ENCODE assay signal across 7 mouse cellular contexts in the genomic region with DNA sequence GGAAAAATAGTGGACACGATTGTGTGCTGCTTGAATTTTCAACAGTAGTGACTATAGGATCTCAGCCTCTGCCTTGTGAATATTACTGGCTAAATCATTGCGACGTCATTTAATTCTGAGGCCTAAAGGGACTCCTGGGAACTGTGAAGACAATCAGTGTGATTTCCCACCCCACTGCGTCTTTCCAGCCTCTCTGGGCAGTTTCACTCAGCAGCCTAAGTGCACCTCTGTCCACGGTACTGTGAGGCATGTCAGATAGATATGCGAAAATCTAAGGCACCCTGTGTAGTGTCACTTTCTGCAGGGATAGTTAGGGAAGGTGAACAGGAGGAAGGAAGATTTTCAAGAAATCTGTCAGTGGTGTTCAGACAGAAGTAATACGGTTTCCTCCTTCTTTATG. TPM values are rescaled to one million over a fixed set of nuclear protein-coding genes. Genes with fewer than 3 reads are reported as not detected.
DNase-seq lines count a peak whose midpoint lies in the region; ATAC-seq and TF ChIP-seq lines count a peak whose summit lies in the region.

No protein-coding gene starts in this region.

- no peak overlapping the region for H3K27ac ChIP-seq in intestine, embryonic 14.5 days (ENCODE audit: low read depth)
- no peak overlapping the region for H3K27ac ChIP-seq in intestine, embryonic 16.5 days (ENCODE audit: low read length)
- no peak overlapping the region for H3K27ac ChIP-seq in embryonic facial prominence, embryonic 15.5 days (replicated peaks)
- peak overlapping the region; percentile 79 for H3K27ac ChIP-seq in hindbrain, embryonic 15.5 days (replicated peaks)

- no peak for DNase-seq in intestine, embryonic 14.5 days (ENCODE audit: low spot score)
- DNase-seq in thymus, postnatal 36 days = no peak
- no peak for DNase-seq in layer of hippocampus, adult 8-10 months (ENCODE audit: low spot score in 2 of 2)

- H3K4me3 ChIP-seq in intestine, embryonic 14.5 days (ENCODE audit: low read depth, low read length) = peak overlapping the region; percentile 55; the same call in 1 of the 2 replicates
- no peak overlapping the region; the same call in 1 of the 2 replicates for H3K4me3 ChIP-seq in intestine, embryonic 16.5 days (ENCODE audit: low read length)
- no peak overlapping the region for H3K4me3 ChIP-seq in embryonic facial prominence, embryonic 15.5 days (replicated peaks)
- H3K4me3 ChIP-seq in hindbrain, embryonic 15.5 days = peak overlapping the region; percentile 72
- peak overlapping the region; percentile 13 for H3K4me3 ChIP-seq in myocyte

- no peaks in the 10 kb centered on the region for H3K9me3 ChIP-seq in intestine, embryonic 14.5 days (ENCODE audit: control insufficient read depth, low read length)
- H3K9me3 ChIP-seq in intestine, embryonic 16.5 days (ENCODE audit: control insufficient read depth, low read length) = no peaks in the 10 kb centered on the region
- H3K9me3 ChIP-seq in embryonic facial prominence, embryonic 15.5 days (replicated peaks) = no peaks in the 10 kb centered on the region
- H3K9me3 ChIP-seq in hindbrain, embryonic 15.5 days = no peaks in the 10 kb centered on the region

- no peak for TF ChIP-seq POLR2A in myocyte (IDR thresholded peaks at IDR 0.05; ENCODE audit: insufficient read length, low read depth)

- H3K4me2 ChIP-seq in intestine, embryonic 14.5 days (ENCODE audit: low read length) = peak overlapping the region; percentile 98
- no peak overlapping the region for H3K4me2 ChIP-seq in intestine, embryonic 16.5 days (ENCODE audit: low read depth, low read length)
- 0 out of 2 replicates have a peak overlapping the region, but pooled peaks have one; percentile 98 for H3K4me2 ChIP-seq in embryonic facial prominence, embryonic 15.5 days (replicated peaks)
- peak overlapping the region; percentile 88 for H3K4me2 ChIP-seq in hindbrain, embryonic 15.5 days
- peak overlapping the region; percentile 79 for H3K4me2 ChIP-seq in myocyte (ENCODE audit: low read depth)

- no peak overlapping the region for H3ac ChIP-seq in myocyte (ENCODE audit: control insufficient read depth, insufficient read length)

- H3K4me1 ChIP-seq in intestine, embryonic 14.5 days (replicated peaks; ENCODE audit: control insufficient read depth, insufficient read depth, low read length) = peaks cover 13% of the 10 kb centered on the region
- peaks cover 11% of the 10 kb centered on the region for H3K4me1 ChIP-seq in intestine, embryonic 16.5 days (ENCODE audit: control insufficient read depth, insufficient read depth, low read length)
- H3K4me1 ChIP-seq in embryonic facial prominence, embryonic 15.5 days = peaks cover 21% of the 10 kb centered on the region
- H3K4me1 ChIP-seq in hindbrain, embryonic 15.5 days (replicated peaks) = peaks cover 29% of the 10 kb centered on the region

- no peak overlapping the region for H3K9ac ChIP-seq in intestine, embryonic 14.5 days (ENCODE audit: low read length)
- no peak overlapping the region for H3K9ac ChIP-seq in intestine, embryonic 16.5 days (ENCODE audit: low read depth, low read length)
- no peak overlapping the region for H3K9ac ChIP-seq in embryonic facial prominence, embryonic 15.5 days
- no peak overlapping the region for H3K9ac ChIP-seq in hindbrain, embryonic 15.5 days

- WGBS in intestine, embryonic 14.5 days = 38% methylated on average over 7 of the region's 7 CpGs
- 43% methylated on average over 7 of the region's 7 CpGs for WGBS in intestine, embryonic 16.5 days
- WGBS in embryonic facial prominence, embryonic 15.5 days = 45% methylated on average over 7 of the region's 7 CpGs
- 34% methylated on average over 7 of the region's 7 CpGs for WGBS in hindbrain, embryonic 15.5 days

- H3K27me3 ChIP-seq in intestine, embryonic 14.5 days (replicated peaks; ENCODE audit: control insufficient read depth, insufficient read depth, low read length) = peaks cover 39% of the 10 kb centered on the region
- peaks cover 38% of the 10 kb centered on the region for H3K27me3 ChIP-seq in intestine, embryonic 16.5 days (replicated peaks; ENCODE audit: control insufficient read depth, insufficient read depth, low read length)
- peaks cover 39% of the 10 kb centered on the region for H3K27me3 ChIP-seq in embryonic facial prominence, embryonic 15.5 days
- H3K27me3 ChIP-seq in hindbrain, embryonic 15.5 days = peaks cover 5% of the 10 kb centered on the region
- peaks cover 15% of the 10 kb centered on the region for H3K27me3 ChIP-seq in myocyte (ENCODE audit: control insufficient read depth, insufficient read depth, insufficient read length)

- ATAC-seq in intestine, embryonic 14.5 days (replicated peaks; ENCODE audit: low FRiP score, low TSS enrichment, low read depth) = no peak
- no peak for ATAC-seq in intestine, embryonic 16.5 days
- ATAC-seq in embryonic facial prominence, embryonic 15.5 days (ENCODE audit: insufficient number of reproducible peaks, low FRiP score, low TSS enrichment, low read depth) = no peak
- ATAC-seq in hindbrain, embryonic 15.5 days (ENCODE audit: low FRiP score, low read depth) = no peak

- H3K36me3 ChIP-seq in intestine, embryonic 14.5 days (ENCODE audit: control insufficient read depth, insufficient read depth, low read length) = no peaks in the 10 kb centered on the region
- no peaks in the 10 kb centered on the region for H3K36me3 ChIP-seq in intestine, embryonic 16.5 days (ENCODE audit: control insufficient read depth, insufficient read depth, low read length)
- H3K36me3 ChIP-seq in embryonic facial prominence, embryonic 15.5 days = no peaks in the 10 kb centered on the region
- no peaks in the 10 kb centered on the region for H3K36me3 ChIP-seq in hindbrain, embryonic 15.5 days
- H3K36me3 ChIP-seq in myocyte (ENCODE audit: control insufficient read depth, insufficient read depth) = no peaks in the 10 kb centered on the region

- H3K79me2 ChIP-seq in myocyte (ENCODE audit: control insufficient read depth, insufficient read depth) = no peaks in the 10 kb centered on the region

TF ChIP-seq in myocyte, 11 proteins besides CTCF, POLR2A, EP300 and RAD21:
- TF ChIP-seq POLR2AphosphoS2 (IDR thresholded peaks at IDR 0.05; ENCODE audit: insufficient read length, low read depth) (no peak), REST (IDR thresholded peaks at IDR 0.05; ENCODE audit: insufficient read depth, insufficient read length) (peak; percentile 21), MYOG (IDR thresholded peaks at IDR 0.05; ENCODE audit: control insufficient read depth in 1 of 3, insufficient read depth in 1 of 3, insufficient read length in 2 of 3, low read depth in 2 of 3) (no peak), MAX (IDR thresholded peaks at IDR 0.05; ENCODE audit: low read depth) (no peak), USF1 (IDR thresholded peaks at IDR 0.05; ENCODE audit: low read depth) (no peak)

RNA-seq across cellular contexts. Expression of a gene that starts 0.6 kb away (rescaled TPM):
- 2.0 and 2.5 TPM in 2 replicates for polyA plus RNA-seq in intestine, embryonic 14.5 days (2014; fragmentation: Nextera tagmentation; extraction: Ambion mirVana)
- polyA plus RNA-seq in intestine, embryonic 16.5 days (2015; fragmentation: Nextera tagmentation; extraction: Ambion mirVana) = 2.1 and 2.2 TPM in 2 replicates
- 14.3 and 17.2 TPM in 2 replicates for polyA plus RNA-seq in embryonic facial prominence, embryonic 15.5 days (2015; fragmentation: Nextera tagmentation; extraction: Ambion mirVana)
- polyA plus RNA-seq in hindbrain, embryonic 15.5 days (2015; fragmentation: Nextera tagmentation; extraction: Ambion mirVana) = 85.9 and 91.0 TPM in 2 replicates
- polyA plus RNA-seq in myocyte (2012; fragmentation: generic; extraction: Trizol) = 0.56 TPM
- 10 to 100 TPM; 18.1 to 33.2 (median 25.4) TPM for total RNA-seq in layer of hippocampus, adult 8-10 months (2022)

Comparison
In these comparisons a context has a peak if more than half of its experiments do, and no peak if none do; other contexts are left out.
1. H3K4me3 ChIP-seq: peak in intestine, embryonic 14.5 days (single experiment), hindbrain, embryonic 15.5 days (single experiment) and myocyte (single experiment); none in intestine, embryonic 16.5 days (single experiment) and embryonic facial prominence, embryonic 15.5 days (single experiment).